Mouse (Mus musculus): ENCODE data around the gene Ccdc186. TPM values are rescaled to one million over a fixed set of nuclear protein-coding genes. Genes with fewer than 3 reads are reported as not detected.

Gene Ccdc186
- polyA plus RNA-seq, 1 experiment from 2014 or later: 16.2 TPM

DNA sequence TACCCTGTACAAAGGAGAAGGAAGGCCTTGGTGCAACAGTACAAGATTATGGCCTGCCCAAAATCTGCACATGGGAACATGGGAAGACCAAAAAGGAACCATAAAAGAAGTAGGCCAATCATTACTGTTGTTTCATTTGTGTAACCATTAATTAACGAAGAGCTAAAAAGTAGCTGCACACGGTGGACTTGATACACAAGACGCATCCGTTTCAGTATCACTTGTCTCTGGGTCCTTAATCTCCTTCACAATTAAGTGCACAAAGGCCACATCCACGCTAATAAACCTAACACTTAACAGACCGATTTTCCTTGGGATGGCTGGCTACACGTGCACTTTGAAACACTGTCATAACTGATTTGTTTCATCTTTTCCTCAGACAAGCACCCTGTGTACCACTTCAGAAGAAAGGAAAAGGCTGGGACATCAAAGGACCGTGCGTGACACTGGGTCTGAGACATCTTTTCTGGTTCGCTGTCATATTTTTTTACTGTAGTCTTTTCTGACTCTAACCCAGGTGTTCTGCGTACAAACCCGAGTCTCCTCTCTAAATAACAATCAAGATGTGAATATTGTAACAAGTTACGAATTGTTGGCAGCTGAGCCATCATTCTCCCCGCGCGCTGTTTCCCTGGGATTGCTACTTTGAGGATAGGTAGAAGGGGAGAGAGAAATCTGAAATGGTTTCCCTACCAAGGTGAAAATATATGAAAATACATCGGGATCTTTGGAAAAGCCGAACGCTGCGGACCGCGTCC lies 771 bp downstream of the Ccdc186 start:
- Histone ChIP-seq H3K9me3 (no peaks in the 10 kb centered on the region; the same call in 1 of the 2 replicates), H3K4me3 (peak overlapping the region; percentile 99), H3K4me1 (peaks cover 46% of the 10 kb centered on the region), H3K27me3 (replicated peaks; ENCODE audit: low read depth, poor library complexity, severe bottlenecking) (peaks cover 16% of the 10 kb centered on the region; the same call in 1 of the 2 replicates), H3K27ac (replicated peaks) (peak overlapping the region; percentile 95), H3K36me3 (replicated peaks) (0 out of 2 replicates have a peak, but pooled peaks cover 4% of the 10 kb centered on the region)
- peak; percentile 17 for DNase-seq (ENCODE audit: low spot score)
- WGBS: 10% methylated on average over 22 of the region's 22 CpGs

DNA sequence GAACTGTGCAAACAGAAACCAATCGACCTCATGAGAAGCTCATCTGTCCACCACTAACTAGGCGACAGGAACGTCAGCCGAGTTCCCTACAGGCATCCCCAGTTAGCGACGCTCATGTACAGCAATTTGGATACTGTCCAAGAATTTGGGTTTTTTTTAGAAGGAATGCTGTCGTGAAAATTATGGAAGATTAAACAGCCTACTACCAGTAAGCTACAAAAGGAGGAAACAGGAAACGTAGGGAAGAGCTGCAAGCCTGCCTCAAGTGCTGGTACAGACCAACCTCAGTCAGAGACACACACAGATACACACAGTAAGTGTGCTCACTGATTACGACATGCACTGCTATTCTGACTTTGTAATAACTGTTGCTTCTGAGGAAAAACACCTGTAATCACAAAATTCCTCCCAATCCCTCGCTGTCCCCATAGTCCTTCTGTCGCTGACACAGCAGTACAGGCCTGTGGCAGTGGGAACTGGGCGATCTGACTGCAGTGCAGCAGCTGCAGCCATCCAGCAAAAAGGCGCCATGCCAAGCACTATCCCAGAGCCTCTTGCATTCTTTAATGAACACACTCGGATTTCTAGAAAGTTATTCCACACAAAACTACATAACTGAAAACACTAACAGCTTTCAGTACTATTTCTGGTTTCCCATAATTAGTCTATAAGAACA lies 4.0 kb downstream of the Ccdc186 start:
- WGBS: 78% methylated on average over 14 of the region's 14 CpGs
- no peak overlapping the region for H3K27ac ChIP-seq (replicated peaks)
- H3K36me3 ChIP-seq (replicated peaks): peaks cover 15% of the 10 kb centered on the region
- H3K4me1 ChIP-seq: peaks cover 46% of the 10 kb centered on the region
- H3K4me3 ChIP-seq: no peak overlapping the region
- DNase-seq (ENCODE audit: low spot score): no peak
- peaks cover 1% of the 10 kb centered on the region; the same call in 1 of the 2 replicates for H3K27me3 ChIP-seq (replicated peaks; ENCODE audit: low read depth, poor library complexity, severe bottlenecking)
- H3K9me3 ChIP-seq: no peaks in the 10 kb centered on the region

DNA sequence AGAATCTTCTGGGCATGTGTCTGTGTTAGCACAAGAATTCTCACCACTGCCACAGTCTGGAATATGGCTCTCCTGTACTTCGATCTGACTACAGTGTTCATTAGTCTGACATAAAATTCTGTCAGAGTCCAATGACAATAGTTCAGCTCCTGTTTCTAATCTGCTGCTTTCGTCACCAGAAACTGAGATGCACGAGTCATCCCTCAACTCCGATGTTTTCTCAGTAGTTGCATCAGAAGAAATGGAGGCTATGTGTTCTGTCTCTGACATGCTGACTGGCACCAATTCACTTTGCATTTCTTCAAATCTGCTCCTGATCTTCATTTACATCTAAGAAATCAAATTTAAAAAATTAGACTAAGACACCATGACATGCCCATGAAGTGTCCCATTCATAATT lies 8.6 kb downstream of the Ccdc186 start:
- Histone ChIP-seq H3K27ac (replicated peaks) (no peak overlapping the region), H3K9me3 (no peaks in the 10 kb centered on the region), H3K36me3 (replicated peaks) (peaks cover 38% of the 10 kb centered on the region), H3K27me3 (replicated peaks; ENCODE audit: low read depth, poor library complexity, severe bottlenecking) (no peaks in the 10 kb centered on the region), H3K4me1 (peaks cover 24% of the 10 kb centered on the region), H3K4me3 (no peak overlapping the region)
- no peak for DNase-seq (ENCODE audit: low spot score)
- whole genome bisulfite sequencing: 92% methylated on average over 4 of the region's 4 CpGs

DNA sequence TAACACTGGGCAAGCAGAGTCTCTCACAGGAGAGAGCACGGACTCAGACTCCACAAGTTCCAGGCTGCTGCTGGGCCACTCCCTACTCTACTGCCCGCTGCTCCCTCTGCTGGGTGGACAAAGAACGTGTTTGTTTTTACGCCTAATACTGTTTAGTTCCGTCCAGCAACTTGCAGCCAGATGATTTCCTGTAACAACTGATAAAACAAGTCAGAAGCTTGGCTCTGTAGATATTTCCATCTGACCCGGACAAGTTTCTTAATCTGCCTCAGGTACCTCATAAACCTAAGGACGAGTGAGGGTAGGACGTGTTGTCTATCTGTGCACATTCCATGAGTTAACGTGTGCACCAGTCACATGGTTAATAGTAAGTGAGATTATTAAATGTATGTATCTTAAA lies 10.4 kb downstream of the Ccdc186 start:
- Histone ChIP-seq H3K36me3 (replicated peaks) (peaks cover 56% of the 10 kb centered on the region), H3K27me3 (replicated peaks; ENCODE audit: low read depth, poor library complexity, severe bottlenecking) (no peaks in the 10 kb centered on the region), H3K4me3 (no peak overlapping the region), H3K27ac (replicated peaks) (no peak overlapping the region), H3K4me1 (peaks cover 7% of the 10 kb centered on the region), H3K9me3 (no peaks in the 10 kb centered on the region)
- WGBS: 48% methylated on average over 9 of the region's 9 CpGs
- DNase-seq (ENCODE audit: low spot score): peak; percentile 69

DNA sequence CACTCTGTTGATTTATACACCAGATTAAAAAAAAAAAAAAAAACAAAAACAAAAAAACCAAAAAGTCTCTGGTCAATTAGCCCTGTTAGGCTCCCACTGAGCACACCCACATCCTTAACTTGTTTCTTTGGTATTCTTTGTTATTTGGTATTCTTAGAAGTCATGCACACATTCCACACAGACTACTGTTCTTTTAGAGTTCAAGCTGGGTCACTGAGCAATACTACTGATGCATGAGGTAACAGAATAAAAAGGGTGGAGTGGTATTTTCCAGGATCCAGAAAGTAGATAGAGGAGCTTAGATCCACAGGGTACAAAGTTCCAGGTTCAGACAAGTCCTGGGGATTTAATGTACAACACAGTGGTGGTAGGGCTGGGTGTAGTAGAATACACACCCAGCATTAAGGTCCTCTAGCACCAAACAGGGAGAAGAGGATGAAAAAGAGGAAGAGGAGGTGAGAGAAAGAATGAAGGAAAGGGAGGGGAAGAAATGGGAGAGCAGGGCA lies 11.3 kb downstream of the Ccdc186 start:
- DNase-seq (ENCODE audit: low spot score): no peak
- Histone ChIP-seq H3K4me3 (no peak overlapping the region), H3K4me1 (peaks cover 5% of the 10 kb centered on the region; the same call in 1 of the 2 replicates), H3K27me3 (replicated peaks; ENCODE audit: low read depth, poor library complexity, severe bottlenecking) (no peaks in the 10 kb centered on the region), H3K36me3 (replicated peaks) (peaks cover 64% of the 10 kb centered on the region), H3K27ac (replicated peaks) (no peak overlapping the region), H3K9me3 (no peaks in the 10 kb centered on the region)

DNA sequence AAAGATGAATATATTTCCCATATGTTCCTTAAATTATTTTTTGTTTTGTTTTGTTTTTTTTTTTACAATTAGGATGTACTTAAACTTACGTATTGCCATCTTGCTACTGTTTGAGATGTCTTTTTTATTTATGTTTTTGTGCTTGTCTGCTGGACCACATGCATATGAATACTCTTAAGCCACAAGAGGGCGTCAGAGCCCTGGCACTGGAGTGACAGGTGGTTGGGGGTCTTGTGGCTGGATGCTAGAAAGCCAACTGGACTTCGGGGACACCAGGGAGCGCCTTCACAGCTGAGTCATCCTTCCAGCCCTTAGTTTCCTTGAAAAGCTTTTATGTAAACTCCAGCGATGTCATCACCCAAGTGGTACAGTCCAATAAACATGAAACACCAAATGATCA lies 13.2 kb downstream of the Ccdc186 start:
- Histone ChIP-seq H3K27ac (replicated peaks) (no peak overlapping the region), H3K27me3 (replicated peaks; ENCODE audit: low read depth, poor library complexity, severe bottlenecking) (no peaks in the 10 kb centered on the region), H3K4me1 (peaks cover 2% of the 10 kb centered on the region; the same call in 1 of the 2 replicates), H3K4me3 (no peak overlapping the region), H3K36me3 (replicated peaks) (peaks cover 77% of the 10 kb centered on the region), H3K9me3 (no peaks in the 10 kb centered on the region)
- peak; percentile 44 for DNase-seq (ENCODE audit: low spot score)
- 63% methylated on average over 5 of the region's 5 CpGs for WGBS

DNA sequence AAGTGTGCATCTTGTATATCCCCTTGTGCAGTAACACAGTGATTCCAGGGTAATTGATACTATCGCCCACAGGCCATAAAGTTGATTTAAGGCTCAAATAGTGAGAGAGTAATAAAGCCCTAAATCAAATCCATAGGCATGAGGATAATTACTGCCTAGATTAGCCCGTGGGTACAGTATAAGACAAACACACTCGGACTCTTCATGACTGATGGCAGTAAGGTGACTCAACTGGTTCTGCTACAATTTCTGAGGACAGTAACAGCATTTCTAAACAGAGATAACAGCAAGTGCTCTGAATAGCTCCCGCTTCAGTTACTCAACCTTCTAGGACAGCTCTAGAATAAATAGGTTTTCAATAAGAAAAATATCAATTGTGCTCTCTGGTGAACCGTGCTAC lies 14.9 kb downstream of the Ccdc186 start:
- DNase-seq (ENCODE audit: low spot score): no peak
- Histone ChIP-seq H3K27me3 (replicated peaks; ENCODE audit: low read depth, poor library complexity, severe bottlenecking) (no peaks in the 10 kb centered on the region), H3K4me1 (no peaks in the 10 kb centered on the region), H3K36me3 (replicated peaks) (peaks cover 82% of the 10 kb centered on the region), H3K27ac (replicated peaks) (no peak overlapping the region), H3K9me3 (no peaks in the 10 kb centered on the region), H3K4me3 (no peak overlapping the region)
- 88% methylated on average over 5 of the region's 5 CpGs for WGBS

DNA sequence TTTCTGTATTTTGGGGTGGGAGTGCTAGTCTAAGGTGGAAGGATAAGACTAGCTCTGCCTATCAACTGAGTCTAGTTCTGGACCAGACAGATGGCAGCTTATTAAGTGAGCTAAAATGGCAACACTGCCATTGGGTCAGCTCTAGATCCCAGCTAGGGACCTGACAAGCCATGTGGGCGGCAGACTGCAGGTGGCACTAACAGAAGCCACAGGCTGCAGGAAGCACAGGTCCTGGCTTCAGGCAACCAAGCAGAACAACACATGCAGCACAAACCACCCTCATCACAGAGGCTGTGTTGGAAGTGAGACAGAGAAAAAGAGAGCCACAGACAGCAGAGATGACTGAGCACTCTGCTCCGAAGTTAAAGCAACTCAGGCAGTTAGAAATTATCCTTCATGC lies 16.6 kb downstream of the Ccdc186 start:
- DNase-seq (ENCODE audit: low spot score): no peak
- no peaks in the 10 kb centered on the region for H3K9me3 ChIP-seq
- no peaks in the 10 kb centered on the region for H3K4me1 ChIP-seq
- WGBS: 90% methylated on average over 2 of the region's 2 CpGs
- H3K4me3 ChIP-seq: no peak overlapping the region
- no peak overlapping the region for H3K27ac ChIP-seq (replicated peaks)
- H3K36me3 ChIP-seq (replicated peaks): peaks cover 95% of the 10 kb centered on the region
- H3K27me3 ChIP-seq (replicated peaks; ENCODE audit: low read depth, poor library complexity, severe bottlenecking): no peaks in the 10 kb centered on the region

DNA sequence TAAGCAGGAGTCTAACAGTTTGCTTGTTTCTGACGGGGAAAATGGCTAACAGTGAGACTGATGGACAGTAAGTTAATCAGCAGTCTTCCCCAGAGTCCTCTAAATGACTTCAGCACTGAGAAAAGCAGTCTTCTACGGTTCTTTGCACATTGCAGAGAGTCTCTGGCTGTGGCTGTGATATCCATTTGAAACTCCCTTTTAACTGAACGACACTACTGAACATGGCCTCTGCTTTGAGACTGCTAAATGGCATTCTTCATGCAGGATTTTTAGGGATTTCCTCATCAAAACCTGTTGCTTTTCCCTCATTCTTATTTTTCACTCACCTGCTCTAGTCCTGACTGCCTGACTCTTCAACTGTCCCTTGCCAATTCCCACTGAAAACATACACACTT lies 19.6 kb downstream of the Ccdc186 start:
- no peaks in the 10 kb centered on the region for H3K4me1 ChIP-seq
- no peak for DNase-seq (ENCODE audit: low spot score)
- H3K27me3 ChIP-seq (replicated peaks; ENCODE audit: low read depth, poor library complexity, severe bottlenecking): no peaks in the 10 kb centered on the region
- no peak overlapping the region for H3K27ac ChIP-seq (replicated peaks)
- WGBS: 85% methylated on average over 3 of the region's 3 CpGs
- peaks cover 99% of the 10 kb centered on the region for H3K36me3 ChIP-seq (replicated peaks)
- H3K4me3 ChIP-seq: no peak overlapping the region
- no peaks in the 10 kb centered on the region for H3K9me3 ChIP-seq

DNA sequence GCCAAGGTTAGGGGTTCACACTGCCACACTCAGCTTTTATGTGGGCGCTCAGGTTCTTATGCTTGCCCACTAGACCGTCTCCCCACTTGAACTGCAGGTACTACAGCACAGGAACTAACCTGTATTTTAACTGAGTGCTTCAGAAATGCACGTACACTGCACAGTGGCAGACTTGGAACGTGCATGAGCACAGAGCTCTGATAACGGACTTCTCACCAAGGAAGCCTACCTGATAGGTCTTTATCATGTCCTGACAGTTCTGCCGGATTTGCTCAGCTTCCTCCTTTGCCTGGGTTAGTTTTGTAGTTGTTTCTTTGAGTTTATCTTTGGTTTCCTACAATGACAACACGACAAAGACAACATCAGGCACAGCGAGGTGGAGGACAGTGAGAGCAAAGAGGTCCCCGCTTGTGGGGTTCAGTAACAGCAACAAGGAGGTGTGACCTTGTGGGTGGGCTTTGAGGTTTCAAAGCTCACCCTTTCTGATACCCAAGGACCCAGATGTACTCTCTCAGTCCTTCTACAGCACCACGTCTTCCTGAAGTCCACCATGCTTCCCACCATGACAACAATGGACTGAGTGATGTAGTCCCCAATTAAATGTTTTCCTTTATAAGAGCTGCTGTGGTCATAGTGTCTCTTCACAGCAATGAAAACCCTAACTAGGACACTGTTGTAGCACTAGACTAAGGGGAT lies 20.2 kb downstream of the Ccdc186 start:
- no peaks in the 10 kb centered on the region for H3K9me3 ChIP-seq
- H3K36me3 ChIP-seq (replicated peaks): peaks cover 97% of the 10 kb centered on the region
- no peak overlapping the region for H3K4me3 ChIP-seq
- no peaks in the 10 kb centered on the region for H3K4me1 ChIP-seq
- H3K27me3 ChIP-seq (replicated peaks; ENCODE audit: low read depth, poor library complexity, severe bottlenecking): no peaks in the 10 kb centered on the region
- DNase-seq (ENCODE audit: low spot score): no peak
- WGBS: 92% methylated on average over 10 of the region's 10 CpGs
- no peak overlapping the region for H3K27ac ChIP-seq (replicated peaks)

DNA sequence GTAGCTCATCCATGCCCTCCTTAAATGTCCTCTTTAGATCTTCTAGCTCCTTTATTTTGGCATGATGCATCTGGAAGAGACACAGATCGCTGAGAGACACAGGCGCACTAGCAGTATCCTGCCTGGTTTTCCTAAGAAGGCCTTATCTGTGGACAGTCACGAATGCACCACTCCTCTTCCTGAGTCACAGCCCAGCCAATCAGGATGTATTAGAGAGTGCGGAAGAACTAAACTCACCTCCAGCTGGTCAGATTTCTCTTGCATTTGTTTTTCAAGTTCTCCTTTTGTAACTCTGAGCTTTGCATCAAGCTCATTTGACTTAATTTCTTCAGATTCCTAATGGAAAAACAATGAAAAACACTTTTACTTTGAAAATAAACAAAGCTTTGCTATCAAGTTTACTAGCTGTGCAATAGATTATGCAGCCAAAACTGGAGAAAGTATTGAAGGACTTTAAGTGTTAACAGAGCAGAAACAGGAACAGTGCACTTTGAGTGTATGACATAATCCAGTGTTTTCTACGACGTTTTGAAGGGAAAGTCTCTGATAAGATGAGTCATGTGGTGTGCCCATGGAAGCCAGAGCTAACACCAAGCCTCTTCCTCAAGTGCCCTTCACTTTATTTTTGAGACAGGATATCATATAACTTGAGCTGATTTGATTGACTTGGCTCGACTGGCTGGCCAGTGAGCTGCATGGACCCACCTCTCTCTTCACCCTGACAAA lies 20.9 kb downstream of the Ccdc186 start:
- Histone ChIP-seq H3K27me3 (replicated peaks; ENCODE audit: low read depth, poor library complexity, severe bottlenecking) (no peaks in the 10 kb centered on the region), H3K4me3 (no peak overlapping the region), H3K36me3 (replicated peaks) (peaks cover 98% of the 10 kb centered on the region), H3K27ac (replicated peaks) (no peak overlapping the region), H3K9me3 (no peaks in the 10 kb centered on the region), H3K4me1 (no peaks in the 10 kb centered on the region)
- DNase-seq (ENCODE audit: low spot score): no peak
- WGBS: 89% methylated on average over 7 of the region's 7 CpGs

DNA sequence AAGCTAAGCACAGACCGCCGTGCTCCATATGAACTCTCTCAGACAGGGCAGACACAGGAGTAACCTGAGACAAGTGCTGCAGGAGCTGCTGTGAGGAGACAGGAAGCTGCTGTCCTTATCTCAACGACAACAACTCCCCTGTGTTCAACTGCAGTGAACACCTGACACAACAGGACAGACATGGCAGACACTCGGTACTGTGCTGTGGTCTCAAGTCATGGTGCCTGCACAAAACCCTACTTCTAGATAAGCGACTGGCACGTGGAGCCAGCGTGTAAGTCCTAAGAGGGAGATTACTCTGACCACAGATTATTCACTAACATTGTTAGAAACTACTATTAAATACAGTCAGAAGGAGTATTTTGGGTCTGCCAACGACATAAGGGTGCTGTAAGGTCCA lies 21.8 kb downstream of the Ccdc186 start:
- H3K9me3 ChIP-seq: no peaks in the 10 kb centered on the region
- DNase-seq (ENCODE audit: low spot score): no peak
- no peak overlapping the region for H3K27ac ChIP-seq (replicated peaks)
- H3K27me3 ChIP-seq (replicated peaks; ENCODE audit: low read depth, poor library complexity, severe bottlenecking): no peaks in the 10 kb centered on the region
- H3K4me3 ChIP-seq: no peak overlapping the region
- peaks cover 98% of the 10 kb centered on the region for H3K36me3 ChIP-seq (replicated peaks)
- WGBS: 74% methylated on average over 8 of the region's 8 CpGs
- H3K4me1 ChIP-seq: no peaks in the 10 kb centered on the region

Data from embryonic facial prominence, embryonic 10.5 days (tissue).